Mouse (Mus musculus): ENCODE data around the gene Nkx1-2. TPM values are rescaled to one million over a fixed set of nuclear protein-coding genes. Genes with fewer than 3 reads are reported as not detected.

Nkx1-2 gene
- polyA plus RNA-seq, 1 experiment from 2014 or later = 1.4 TPM

DNA sequence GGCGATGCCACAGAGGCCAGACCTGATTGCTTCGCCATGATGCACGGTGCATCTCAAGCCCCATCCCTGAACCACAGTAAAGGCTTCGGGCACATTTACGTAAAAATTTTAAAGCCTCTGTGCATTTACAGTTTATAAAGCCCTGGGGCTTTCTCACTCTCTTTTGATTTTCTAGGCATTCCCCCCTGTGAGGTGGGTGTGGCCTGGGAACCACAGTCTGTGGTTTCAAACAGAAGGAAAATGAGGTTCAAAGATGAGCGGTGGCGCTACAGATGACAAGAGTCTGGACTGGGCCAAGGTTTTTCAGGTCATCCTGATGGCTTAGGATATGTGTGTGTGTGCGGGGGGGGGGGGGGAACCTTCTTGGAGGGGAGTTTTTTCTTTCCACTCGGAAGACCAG, 589 bp upstream of the Nkx1-2 start:
- H3K9ac ChIP-seq = no peak overlapping the region
- H3K27me3 ChIP-seq (replicated peaks) = peaks cover 75% of the 10 kb centered on the region
- no peak for ATAC-seq (ENCODE audit: low FRiP score, low read depth)
- peak overlapping the region; percentile 78 for H3K4me2 ChIP-seq (replicated peaks)
- WGBS = 3% methylated on average over 9 of the region's 9 CpGs
- H3K36me3 ChIP-seq = no peaks in the 10 kb centered on the region
- peaks cover 33% of the 10 kb centered on the region for H3K4me1 ChIP-seq
- peak overlapping the region; percentile 32 for H3K4me3 ChIP-seq
- H3K9me3 ChIP-seq = no peaks in the 10 kb centered on the region
- H3K27ac ChIP-seq = no peak overlapping the region

DNA sequence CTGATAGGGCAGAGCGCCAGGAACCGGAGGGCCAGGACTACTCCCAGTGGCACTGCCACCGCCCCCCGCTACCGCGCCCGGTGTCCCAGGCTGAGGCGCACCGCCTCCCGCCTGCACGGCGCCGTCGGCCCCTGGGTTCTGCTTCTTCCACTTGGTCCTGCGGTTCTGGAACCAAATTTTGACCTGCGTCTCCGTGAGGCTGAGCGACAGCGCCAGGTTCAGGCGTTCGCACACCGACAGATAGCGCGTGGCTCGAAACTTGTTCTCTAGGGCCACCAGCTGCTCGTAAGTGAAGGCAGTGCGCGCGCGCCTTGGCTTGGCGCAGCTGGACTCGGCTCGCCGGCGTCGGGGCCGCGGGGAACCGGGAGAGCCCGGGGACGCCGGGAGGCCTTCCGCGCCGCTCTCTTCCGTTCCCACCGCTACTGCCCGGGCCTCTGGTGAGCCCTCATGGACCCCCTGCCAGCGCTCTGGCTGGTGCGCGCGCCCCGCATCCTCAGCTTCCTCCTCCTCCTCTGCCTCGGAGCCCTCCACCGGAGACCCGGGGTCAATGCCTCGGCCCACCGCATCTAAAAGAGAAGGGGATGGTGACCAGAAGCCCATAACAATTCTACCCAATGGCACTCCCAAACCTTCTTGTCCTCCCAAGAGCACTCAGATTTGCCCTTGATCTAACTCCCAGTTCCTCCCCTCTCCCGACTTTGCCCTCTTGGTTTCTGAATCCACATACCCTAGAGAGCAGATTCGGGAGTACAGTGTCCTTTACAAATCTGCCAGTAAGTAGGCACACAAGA, 2.0 kb downstream of the Nkx1-2 start:
- under 1% methylated on average over 60 of the region's 60 CpGs for WGBS
- ATAC-seq (ENCODE audit: low FRiP score, low read depth) = no peak
- Histone ChIP-seq H3K4me1 (peaks cover 33% of the 10 kb centered on the region), H3K27ac (no peak overlapping the region), H3K36me3 (no peaks in the 10 kb centered on the region), H3K4me2 (replicated peaks) (peak overlapping the region; percentile 85), H3K9me3 (no peaks in the 10 kb centered on the region), H3K27me3 (replicated peaks) (peaks cover 72% of the 10 kb centered on the region), H3K9ac (peak overlapping the region; percentile 26; the same call in 1 of the 2 replicates), H3K4me3 (peak overlapping the region; percentile 41)

DNA sequence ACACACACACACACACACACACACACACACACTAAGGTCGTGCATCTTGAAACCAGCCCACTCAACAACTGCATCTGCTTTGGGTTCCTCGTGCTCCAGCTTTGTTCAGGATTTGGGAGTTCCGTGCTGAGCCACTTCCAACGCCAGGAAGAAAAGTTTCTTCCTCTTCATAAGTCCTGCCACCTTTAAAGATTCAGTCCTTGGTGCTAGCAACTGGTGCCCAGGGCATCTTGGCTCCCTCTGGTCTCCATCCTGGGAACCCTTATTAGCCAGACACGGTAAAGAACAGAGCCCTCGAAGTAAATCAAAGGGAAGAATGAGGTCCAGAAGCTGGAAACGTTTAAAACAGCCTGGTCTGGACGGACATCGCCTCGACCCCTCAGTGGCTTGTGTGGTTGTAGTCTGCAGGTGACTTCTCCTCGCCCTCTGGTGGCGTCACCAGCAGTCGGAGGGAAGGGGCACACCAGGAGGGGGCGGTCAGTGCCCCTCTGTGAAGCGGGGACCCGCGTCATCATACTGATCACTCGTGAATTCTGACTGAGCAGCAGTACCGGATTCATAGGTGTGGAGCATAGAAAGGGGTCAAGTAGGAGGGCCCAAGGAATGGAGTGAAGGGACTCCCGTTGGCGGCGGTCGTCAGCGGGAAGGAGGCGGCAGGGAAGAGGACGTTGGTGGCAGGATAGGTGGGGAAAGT, 2.7 kb downstream of the Nkx1-2 start:
- WGBS = 5% methylated on average over 26 of the region's 26 CpGs
- Histone ChIP-seq H3K27me3 (replicated peaks) (peaks cover 66% of the 10 kb centered on the region), H3K9me3 (no peaks in the 10 kb centered on the region), H3K9ac (peak overlapping the region; percentile 26; the same call in 1 of the 2 replicates), H3K4me1 (peaks cover 33% of the 10 kb centered on the region), H3K27ac (no peak overlapping the region), H3K4me2 (replicated peaks) (peak overlapping the region; percentile 85), H3K36me3 (no peaks in the 10 kb centered on the region), H3K4me3 (peak overlapping the region; percentile 41)
- ATAC-seq (ENCODE audit: low FRiP score, low read depth) = no peak

DNA sequence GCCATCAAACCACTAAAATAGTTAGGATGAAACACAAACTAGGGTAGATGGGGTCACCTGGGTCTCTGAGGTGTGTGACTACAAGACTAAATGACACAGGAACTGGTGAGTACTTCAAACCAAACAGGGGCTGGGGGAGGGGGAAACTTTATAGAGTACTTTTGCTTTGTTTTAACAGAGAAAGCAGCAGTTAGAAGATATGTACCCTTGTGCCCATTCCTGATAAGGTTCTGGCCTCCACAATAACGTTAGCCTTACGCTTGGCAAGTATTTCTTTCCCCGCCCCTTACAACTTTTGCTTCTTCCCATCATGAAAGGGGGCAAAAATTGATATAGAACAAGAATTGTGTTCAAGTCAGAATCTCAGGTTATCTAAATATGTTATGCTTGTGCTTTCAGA, 3.6 kb downstream of the Nkx1-2 start:
- H3K4me1 ChIP-seq = peaks cover 33% of the 10 kb centered on the region
- no peaks in the 10 kb centered on the region for H3K9me3 ChIP-seq
- no peak overlapping the region for H3K4me3 ChIP-seq
- H3K9ac ChIP-seq = no peak overlapping the region
- no peak for ATAC-seq (ENCODE audit: low FRiP score, low read depth)
- no peak overlapping the region for H3K4me2 ChIP-seq (replicated peaks)
- H3K27me3 ChIP-seq (replicated peaks) = peaks cover 57% of the 10 kb centered on the region
- WGBS = 80% methylated on average over 3 of the region's 3 CpGs
- no peaks in the 10 kb centered on the region for H3K36me3 ChIP-seq
- no peak overlapping the region for H3K27ac ChIP-seq

DNA sequence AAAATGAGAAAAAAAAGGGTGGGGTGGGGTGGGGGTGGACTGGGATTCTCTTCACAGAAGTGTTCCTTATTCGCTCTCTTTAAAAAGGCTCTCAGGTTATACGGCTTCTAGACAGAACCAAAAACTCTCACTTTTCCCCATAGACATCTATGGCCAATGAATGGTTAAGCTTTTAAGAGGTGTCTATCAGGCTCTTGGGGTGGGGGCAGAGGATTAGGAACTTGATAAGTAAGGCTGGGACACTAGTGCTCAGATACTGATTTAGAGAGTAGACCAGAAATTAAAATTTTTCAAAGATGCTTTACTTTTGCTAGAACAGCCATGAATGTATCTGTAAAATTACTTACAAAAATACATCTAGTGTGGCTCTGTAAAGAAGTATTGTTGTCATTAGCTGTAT, 5.1 kb downstream of the Nkx1-2 start:
- no peak for ATAC-seq (ENCODE audit: low FRiP score, low read depth)
- H3K36me3 ChIP-seq = no peaks in the 10 kb centered on the region
- H3K4me3 ChIP-seq = no peak overlapping the region
- no peak overlapping the region for H3K4me2 ChIP-seq (replicated peaks)
- 82% methylated on average over 2 of the region's 2 CpGs for WGBS
- H3K27me3 ChIP-seq (replicated peaks) = peaks cover 43% of the 10 kb centered on the region
- H3K27ac ChIP-seq = no peak overlapping the region
- no peaks in the 10 kb centered on the region for H3K9me3 ChIP-seq
- no peak overlapping the region for H3K9ac ChIP-seq
- H3K4me1 ChIP-seq = peaks cover 20% of the 10 kb centered on the region

DNA sequence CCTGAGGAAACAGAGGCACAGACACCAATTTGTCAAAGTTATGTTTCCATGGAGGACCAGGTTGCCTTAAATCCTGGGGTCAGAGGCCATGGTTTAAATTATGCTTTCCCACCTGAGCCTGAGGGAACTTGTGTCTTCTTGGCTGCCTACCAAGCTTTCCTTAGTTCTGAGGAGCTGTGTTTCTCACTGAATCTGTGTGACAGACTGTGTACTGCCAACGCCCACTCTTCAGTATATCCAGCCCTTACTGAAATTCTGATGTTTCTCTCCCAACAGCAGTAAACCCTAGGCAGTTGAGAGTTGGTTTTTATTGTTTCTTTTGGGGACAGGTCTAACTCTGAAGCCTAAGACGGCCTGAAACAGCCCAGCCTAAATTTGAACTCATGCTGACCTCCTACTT, 5.7 kb downstream of the Nkx1-2 start:
- Histone ChIP-seq H3K36me3 (no peaks in the 10 kb centered on the region), H3K9ac (no peak overlapping the region), H3K4me3 (no peak overlapping the region), H3K27me3 (replicated peaks) (peaks cover 37% of the 10 kb centered on the region), H3K4me2 (replicated peaks) (no peak overlapping the region), H3K27ac (no peak overlapping the region), H3K4me1 (peaks cover 15% of the 10 kb centered on the region), H3K9me3 (no peaks in the 10 kb centered on the region)
- WGBS = 57% methylated on average over 2 of the region's 2 CpGs
- ATAC-seq (ENCODE audit: low FRiP score, low read depth) = no peak

DNA sequence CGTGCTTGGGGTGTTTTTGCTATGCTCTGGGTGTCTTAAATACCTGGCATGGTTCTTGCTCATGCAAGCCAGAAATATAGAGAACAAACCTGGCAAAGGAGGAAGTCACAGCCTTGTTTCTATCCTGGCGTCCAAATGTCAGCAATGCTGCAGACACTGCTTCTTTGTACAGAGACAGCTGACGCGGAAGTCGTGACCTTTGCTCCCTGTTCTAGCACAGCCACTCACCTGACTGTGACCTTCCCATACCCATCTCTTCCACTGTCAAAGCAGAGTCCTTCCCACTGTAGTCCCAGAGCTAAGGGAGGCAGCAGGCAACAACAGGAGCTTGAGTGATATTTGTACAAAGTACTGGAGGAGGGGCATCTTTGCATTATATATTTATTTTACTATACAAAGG, 9.8 kb downstream of the Nkx1-2 start:
- Histone ChIP-seq H3K36me3 (no peaks in the 10 kb centered on the region), H3K4me3 (no peak overlapping the region), H3K4me2 (replicated peaks) (no peak overlapping the region), H3K9ac (no peak overlapping the region), H3K27me3 (replicated peaks) (no peaks in the 10 kb centered on the region), H3K27ac (no peak overlapping the region), H3K4me1 (no peaks in the 10 kb centered on the region), H3K9me3 (no peaks in the 10 kb centered on the region)
- WGBS = 62% methylated on average over 5 of the region's 5 CpGs
- ATAC-seq (ENCODE audit: low FRiP score, low read depth) = no peak

DNA sequence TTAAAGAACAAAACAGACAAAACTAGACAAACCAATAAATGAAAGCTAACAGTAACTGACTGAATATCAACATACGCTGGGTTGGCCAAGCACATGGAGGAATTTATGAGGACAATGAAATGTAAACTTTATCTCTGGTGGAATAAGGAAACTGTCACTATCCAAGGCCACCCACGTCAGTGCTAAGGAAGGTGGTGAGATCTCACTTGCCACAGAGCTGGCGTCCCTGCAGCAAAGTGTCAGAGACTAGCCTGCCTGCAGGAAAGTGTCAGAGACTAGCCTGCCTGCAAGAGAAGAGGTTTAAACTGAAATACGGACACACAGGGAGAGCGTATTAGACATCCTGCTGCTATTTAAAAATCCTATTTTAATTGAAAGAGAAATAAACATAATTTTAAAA, 12.3 kb downstream of the Nkx1-2 start:
- WGBS = 77% methylated on average over 5 of the region's 5 CpGs
- Histone ChIP-seq H3K4me2 (replicated peaks) (no peak overlapping the region), H3K27me3 (replicated peaks) (no peaks in the 10 kb centered on the region), H3K36me3 (no peaks in the 10 kb centered on the region), H3K27ac (no peak overlapping the region), H3K4me1 (no peaks in the 10 kb centered on the region), H3K9ac (no peak overlapping the region), H3K9me3 (no peaks in the 10 kb centered on the region), H3K4me3 (no peak overlapping the region)
- no peak for ATAC-seq (ENCODE audit: low FRiP score, low read depth)

DNA sequence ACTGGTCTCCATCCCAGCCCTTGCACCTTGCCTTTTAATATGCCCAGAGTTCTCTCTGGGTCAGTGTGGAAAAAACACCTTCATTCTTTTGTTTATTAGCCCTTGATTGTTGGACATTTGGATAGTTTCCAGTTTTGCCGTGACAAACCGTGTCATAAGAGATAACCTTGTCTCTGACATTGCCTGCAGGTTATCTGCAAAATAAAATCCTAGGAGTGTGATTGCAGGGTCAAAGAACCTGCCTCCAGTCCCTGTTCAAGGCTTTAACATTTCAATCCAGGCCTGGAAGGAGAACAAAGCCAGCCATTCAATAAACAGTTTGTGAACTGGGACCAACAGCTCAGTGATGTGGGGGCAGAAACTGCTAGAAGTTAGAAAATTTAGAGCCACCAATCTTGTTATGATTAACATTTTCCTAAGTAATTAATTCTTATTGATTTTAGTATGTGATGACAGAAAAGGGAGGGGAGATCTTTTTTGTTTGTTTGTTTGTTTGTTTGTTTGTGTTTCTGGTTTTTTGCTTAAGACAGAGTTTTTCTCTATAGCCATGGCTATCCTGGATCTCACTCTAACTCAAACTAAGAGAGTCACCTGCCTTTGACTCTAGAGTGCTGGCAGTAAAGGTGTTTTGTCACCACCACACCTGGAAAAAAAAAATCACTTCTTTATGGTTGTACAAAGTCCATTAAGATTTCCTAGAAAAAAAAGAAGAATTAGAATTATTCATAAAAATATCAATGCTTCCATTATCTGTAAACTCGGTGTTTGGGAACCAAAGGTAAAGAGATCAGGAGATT, 13.5 kb downstream of the Nkx1-2 start:
- Histone ChIP-seq H3K36me3 (no peaks in the 10 kb centered on the region), H3K9me3 (no peaks in the 10 kb centered on the region), H3K27ac (no peak overlapping the region), H3K4me3 (no peak overlapping the region), H3K27me3 (replicated peaks) (no peaks in the 10 kb centered on the region), H3K4me2 (replicated peaks) (no peak overlapping the region), H3K9ac (no peak overlapping the region), H3K4me1 (no peaks in the 10 kb centered on the region)
- WGBS = 77% methylated on average over 3 of the region's 3 CpGs
- no peak for ATAC-seq (ENCODE audit: low FRiP score, low read depth)

DNA sequence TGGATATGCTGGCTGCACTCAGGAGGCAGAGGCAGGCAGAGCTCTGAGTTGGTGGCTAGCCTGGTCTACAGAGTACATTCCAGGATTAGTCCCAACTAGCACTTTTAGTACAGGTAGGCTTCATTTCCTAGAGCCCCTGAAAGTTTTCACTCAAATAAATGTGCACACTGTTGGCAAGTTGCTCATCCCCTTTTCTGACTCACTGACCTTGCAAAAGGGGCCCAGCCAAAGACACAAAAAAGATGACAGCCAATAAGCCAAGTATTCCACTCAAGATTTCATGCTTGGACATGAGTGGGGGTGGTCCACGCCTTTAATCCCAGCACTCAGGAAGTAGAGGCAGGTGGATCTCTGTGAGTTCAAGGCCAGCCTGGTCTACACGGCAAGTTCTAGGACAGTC, 18.0 kb downstream of the Nkx1-2 start:
- Histone ChIP-seq H3K4me2 (replicated peaks) (no peak overlapping the region), H3K36me3 (no peaks in the 10 kb centered on the region), H3K9ac (no peak overlapping the region), H3K9me3 (no peaks in the 10 kb centered on the region), H3K27ac (no peak overlapping the region), H3K4me1 (no peaks in the 10 kb centered on the region; the same call in 1 of the 2 replicates), H3K4me3 (no peak overlapping the region), H3K27me3 (replicated peaks) (0 out of 2 replicates have a peak, but pooled peaks cover 4% of the 10 kb centered on the region)
- ATAC-seq (ENCODE audit: low FRiP score, low read depth) = no peak
- WGBS = 89% methylated on average over 2 of the region's 2 CpGs

DNA sequence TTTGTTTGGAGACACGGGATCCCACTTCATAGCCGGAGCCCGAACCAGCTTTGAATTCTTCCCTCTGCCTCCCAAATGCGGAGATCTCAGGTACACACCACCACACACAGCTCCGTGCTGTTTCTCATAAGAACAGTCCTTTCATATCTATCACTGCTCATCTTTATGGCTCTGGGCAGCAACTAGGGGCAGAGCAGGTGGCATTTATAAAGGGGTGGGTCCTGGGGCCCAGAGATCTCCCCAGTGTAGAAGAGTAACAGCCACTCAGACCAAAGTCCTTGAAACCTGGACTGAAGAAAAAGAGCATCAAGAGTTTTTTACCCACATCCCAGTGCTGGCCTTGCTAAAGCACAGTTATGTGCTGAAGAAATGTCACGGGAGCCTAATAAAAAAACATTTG, 18.9 kb downstream of the Nkx1-2 start:
- no peak overlapping the region for H3K9ac ChIP-seq
- 76% methylated on average over 6 of the region's 6 CpGs for WGBS
- H3K27ac ChIP-seq = no peak overlapping the region
- no peaks in the 10 kb centered on the region; the same call in 1 of the 2 replicates for H3K4me1 ChIP-seq
- no peak overlapping the region for H3K4me3 ChIP-seq
- no peaks in the 10 kb centered on the region for H3K36me3 ChIP-seq
- ATAC-seq (ENCODE audit: low FRiP score, low read depth) = no peak
- H3K9me3 ChIP-seq = no peaks in the 10 kb centered on the region
- H3K27me3 ChIP-seq (replicated peaks) = 0 out of 2 replicates have a peak, but pooled peaks cover 4% of the 10 kb centered on the region
- no peak overlapping the region for H3K4me2 ChIP-seq (replicated peaks)

DNA sequence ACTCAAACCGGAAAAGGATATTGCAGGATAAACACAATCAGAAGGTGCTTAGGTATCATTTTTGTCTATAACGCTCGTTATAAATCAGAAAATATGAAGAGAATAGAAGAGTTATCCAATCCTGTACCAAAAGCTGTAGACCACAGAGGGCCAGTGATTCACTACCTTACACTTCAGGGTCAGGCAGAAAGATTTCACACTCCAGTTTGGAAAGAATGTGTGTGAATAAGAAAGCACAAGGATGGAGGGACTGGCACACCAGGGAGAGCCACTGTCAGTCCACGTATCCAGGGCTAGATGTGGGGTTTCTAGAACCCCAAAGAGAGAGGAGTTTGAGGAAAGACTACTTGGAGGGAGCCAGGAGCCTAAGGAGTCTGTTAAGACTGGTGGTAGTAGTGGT, 22.5 kb downstream of the Nkx1-2 start:
- Histone ChIP-seq H3K36me3 (no peaks in the 10 kb centered on the region), H3K4me3 (no peak overlapping the region)

More for the DNA sequence above, 22.5 kb downstream of the Nkx1-2 start:
- Histone ChIP-seq H3K9me3 (no peaks in the 10 kb centered on the region), H3K27ac (no peak overlapping the region), H3K4me1 (peaks cover 4% of the 10 kb centered on the region; the same call in 1 of the 2 replicates), H3K4me2 (replicated peaks) (peak overlapping the region; percentile 74), H3K9ac (no peak overlapping the region), H3K27me3 (replicated peaks) (0 out of 2 replicates have a peak, but pooled peaks cover 4% of the 10 kb centered on the region)
- ATAC-seq (ENCODE audit: low FRiP score, low read depth) = no peak
- WGBS = 67% methylated on average over 4 of the region's 4 CpGs

Data from neural tube, embryonic 12.5 days (tissue).